Mouse (Mus musculus) spleen, postnatal 36 days (tissue): ENCODE data around the gene 1700012B07Rik.

ENCODE experiments used
- DNase-seq, 2 experiments: peaks; one replicate each; pipeline ENCODE4 v3.0.0; 2022; ENCODE audit warnings: low spot score in 2 of 2, mixed read lengths in 1 of 2

Gene 1700012B07Rik

DNA sequence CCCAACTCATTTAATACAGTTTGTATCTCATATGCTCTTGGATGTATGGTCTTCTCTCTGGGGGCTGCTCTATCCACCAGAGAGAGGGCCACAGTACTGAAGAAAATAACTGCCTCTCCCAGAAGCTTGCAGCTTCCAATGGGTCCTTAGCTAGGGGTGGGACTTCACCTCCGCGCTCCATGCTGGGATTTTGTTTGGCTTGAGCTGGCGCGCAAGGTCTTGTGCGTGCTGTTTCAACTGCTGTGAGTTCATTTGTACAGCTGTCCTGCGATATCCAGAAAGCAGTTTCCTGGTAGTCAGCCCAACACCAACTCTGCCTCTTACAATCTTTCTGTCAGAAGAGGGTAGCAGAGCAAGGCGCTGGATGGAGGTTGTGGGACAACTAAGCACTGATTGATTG, 18.5 kb upstream of the 1700012B07Rik start:
- DNase-seq: no peak

DNA sequence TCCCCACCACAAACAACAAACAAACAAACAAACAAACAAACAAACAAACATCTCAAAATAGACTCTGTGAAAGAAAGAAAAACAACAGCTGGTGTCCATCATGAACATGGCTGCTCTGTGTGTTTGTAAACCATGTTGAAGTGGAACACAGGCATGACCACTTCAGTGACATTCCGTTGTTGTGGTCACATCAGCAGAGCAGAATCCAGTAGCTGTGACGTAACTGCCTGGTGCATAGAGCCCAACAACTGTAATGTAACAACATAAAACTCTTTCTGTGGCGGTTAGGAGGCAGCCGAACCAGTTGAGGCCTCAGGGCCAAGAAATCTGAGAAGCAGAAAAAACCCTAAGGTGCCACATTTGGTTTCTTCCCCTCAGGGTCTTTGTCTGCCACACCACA, 17.8 kb upstream of the 1700012B07Rik start:
- DNase-seq: no peak

DNA sequence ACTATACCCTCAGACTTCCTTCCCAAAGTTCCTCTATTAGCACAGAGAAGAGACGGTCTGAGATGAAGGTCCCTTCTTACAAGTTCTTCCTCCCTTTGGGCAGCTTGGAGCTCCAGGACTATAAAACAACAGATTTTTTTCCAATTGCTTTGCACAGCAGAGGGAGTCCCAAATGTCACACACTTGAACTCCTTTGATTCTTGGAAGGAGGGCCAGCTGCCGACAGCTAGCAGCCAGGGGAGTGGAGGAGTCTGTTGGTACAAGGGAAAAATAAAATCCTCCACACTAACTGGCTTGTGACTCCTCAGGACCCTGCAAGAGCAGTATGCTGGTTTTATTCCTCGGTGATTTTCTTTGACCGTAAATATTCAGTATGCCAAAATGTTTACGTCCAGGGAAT, 16.6 kb upstream of the 1700012B07Rik start:
- DNase-seq: no peak

DNA sequence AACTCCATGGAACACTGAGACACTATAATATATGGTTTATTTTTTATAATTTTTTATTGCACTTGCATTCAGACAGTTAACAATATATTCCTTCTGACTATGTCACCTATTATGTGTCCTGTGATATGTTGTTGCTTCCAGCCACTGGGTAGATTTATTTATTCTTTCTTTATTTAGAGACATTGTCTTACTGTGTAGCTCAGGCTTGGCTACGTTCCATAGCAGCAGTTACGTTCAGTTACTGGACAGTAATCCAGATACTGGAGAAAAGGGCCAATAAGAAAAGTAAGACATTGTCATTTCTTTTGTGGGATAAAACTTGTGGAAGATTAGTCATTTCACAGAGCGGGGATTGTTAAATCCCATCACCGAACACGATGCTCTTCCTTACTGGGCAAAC, 2.5 kb upstream of the 1700012B07Rik start:
- no peak for DNase-seq

DNA sequence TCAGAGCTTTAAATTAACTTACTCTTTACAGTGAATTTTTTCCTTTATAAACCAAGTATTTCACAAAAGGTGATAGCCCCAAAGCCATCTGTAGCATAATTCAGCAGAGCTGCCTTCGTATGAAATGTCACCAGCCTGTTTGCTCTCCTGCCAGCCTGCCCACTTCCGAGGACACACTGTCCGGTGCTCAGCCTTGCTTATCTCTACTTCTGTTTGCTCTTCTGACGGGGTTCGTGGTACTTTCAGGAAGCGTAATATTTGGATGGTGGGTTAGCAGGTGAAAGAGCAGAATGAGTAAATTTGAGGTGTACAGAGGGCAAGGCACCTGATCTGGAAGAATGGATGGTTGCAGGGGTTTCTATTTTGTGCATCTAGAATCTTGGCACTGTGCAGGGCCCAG, 5.6 kb downstream of the 1700012B07Rik start:
- no peak for DNase-seq

- DNase-seq: no peak
These were observed 10.4 kb downstream of the 1700012B07Rik start for GRCm38 (mm10) chr11:109817405-109817804.

DNA sequence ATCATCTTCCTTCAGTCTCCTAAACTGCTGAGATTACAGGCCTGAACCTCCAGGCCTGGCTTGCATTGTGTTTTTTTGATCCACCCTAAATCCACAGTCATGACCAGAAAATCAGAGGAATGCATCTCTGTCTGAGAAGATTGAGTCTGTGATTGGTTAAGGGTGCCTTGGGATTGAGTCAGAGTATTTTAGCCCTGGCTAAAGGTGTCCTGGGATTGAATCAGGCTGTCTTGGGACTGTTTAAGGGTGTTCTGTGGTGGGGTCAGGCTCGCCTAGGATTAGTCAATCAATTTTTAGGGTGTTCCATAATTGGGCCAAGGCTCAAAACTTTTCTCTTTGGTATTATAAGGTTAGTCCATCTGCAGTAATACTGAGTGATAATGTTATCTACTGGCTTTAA, 10.9 kb downstream of the 1700012B07Rik start:
- no peak for DNase-seq

- no peak for DNase-seq
These were observed 16.1 kb downstream of the 1700012B07Rik start for GRCm38 (mm10) chr11:109811721-109812120.

DNA sequence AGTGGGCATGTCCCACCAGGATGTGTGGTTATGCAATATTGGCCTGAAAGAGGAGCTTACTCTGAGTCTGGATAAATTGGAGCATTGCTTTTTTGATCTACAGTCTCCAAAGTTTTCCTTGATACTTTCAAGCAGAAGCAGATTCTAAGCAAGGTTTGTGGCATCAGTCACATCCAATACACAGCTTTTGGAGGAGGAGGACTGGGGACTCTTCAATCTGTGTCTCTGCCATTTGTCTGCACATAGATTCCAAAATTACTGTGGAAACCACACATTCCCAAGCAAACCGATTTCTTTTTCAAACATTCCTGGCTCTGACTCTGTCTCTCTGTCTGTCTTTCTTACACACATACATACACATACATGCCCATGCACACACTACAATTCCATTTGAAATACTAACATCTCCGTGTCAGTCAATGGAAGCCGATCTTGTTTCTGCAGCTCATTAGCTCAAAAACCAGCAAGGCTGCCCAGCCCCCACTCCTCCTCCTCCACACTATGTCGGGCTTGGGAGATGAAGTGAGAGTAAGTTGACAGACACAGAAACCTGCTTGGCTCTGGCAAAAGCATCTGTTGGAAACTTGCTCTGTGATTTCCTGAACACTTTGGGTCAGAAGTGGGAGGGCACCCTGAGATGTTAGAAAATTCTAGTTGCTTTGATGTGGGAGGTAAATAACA, 18.5 kb downstream of the 1700012B07Rik start:
- no peak for DNase-seq

DNA sequence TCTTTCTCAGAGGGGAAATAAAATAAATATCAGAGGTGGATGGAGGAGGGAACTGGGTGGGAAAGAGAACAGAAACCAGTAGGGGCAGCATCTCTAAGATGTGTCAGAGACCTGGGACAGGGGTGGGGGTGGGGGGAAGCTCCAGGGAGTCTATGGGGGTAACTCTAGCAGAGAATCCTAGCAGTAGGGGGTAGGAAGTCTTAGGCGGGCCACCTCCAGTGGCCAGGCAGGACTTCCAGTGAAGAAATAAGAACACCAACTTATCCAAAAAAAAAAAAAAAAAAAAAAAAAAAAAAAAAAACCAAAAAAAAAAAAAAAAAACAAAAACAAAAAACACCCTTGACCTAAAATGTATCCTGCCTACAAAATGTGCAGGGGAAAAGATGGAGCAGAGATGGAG, 26.3 kb downstream of the 1700012B07Rik start:
- no peak for DNase-seq

DNA sequence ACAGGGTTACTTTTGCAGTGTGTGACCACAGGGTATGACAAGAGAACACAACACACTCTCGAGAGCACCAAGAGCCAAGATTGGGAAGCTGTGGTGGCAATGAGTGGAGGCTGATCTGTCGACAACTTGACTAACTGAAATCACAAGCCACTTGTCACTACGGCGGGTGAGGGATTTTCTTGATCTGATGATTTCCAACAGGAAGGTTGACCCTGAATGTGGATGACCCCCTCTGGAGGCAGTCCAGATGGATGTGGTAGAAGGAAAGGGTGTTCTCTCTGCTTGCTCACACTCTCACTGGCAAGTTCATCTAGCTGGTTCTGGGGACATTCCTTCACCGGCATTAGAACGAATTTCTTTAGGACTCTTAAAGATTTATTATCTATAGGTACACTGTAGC, 30.3 kb downstream of the 1700012B07Rik start:
- DNase-seq: no peak

DNA sequence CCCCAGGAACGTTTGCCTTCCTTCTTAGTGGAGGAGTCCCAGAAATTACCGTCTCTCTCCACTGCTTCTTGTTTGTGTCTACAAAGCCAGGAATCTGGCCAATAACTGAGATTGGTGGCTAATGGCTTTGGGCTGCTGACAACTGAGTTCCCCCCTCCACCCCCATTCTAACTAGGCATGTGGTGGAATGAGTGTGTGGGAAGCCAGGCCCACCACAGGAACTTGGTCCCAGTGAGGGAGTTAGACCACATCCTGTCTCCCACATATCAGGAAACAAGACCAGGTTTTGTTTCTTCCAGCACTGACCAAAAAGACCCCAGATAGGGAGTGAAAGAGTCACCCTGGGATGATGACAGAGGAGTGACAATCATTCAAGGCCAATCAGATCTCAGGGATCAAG, 32.3 kb downstream of the 1700012B07Rik start:
- DNase-seq: no peak

- no peak for DNase-seq
These were observed 34.3 kb downstream of the 1700012B07Rik start for GRCm38 (mm10) chr11:109793578-109793977.

DNA sequence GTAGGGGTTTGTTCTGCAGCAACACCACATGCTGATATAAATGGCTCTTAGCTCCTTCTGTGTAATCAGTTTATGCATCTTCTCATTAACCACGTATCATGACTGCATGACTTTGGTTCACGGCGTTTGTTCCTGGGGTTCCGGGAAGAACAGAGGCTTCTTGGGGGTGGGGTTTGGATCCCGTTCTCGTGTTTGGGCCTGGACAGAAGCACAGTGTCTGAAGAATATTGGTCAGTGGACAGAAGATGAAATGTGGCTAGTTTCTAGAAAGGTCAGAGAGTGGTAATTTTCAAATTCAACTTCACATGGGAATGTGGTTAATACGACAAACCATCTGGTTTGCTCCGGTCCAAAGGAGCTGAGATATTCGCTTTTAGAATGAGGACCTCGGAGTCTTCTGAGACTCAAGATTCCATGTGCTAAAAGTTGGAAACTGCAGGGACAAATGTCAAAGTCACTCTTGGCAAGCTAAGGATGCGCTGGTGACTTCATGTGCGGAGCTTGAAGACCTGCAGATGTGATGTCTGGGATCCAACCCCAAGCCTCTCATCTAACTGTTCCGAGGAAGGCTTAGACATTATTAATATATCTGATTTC, 35.3 kb downstream of the 1700012B07Rik start:
- DNase-seq: no peak

- no peak for DNase-seq
These were observed 35.9 kb downstream of the 1700012B07Rik start for GRCm38 (mm10) chr11:109791965-109792364.

DNA sequence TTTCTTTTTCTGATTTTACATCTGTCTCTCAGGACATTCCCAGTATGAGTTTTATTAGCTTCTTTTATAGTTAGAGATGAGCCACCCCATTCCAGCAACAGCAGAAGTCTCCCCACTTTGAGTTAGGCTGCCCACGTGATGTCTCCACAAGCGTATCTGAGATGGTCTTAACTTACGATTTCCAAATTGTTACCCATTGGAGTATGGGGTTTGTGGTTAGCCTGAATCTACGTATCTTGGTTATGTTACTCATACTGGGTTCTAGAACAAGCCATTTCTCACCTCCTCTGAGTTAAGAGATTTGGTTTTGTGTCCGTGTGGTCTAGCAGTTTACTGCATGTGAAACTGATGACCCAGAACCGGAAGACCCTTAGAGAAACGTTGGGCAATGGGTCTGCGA, 37.6 kb downstream of the 1700012B07Rik start:
- no peak for DNase-seq

GRCm38 (mm10) chr11:109785392-109785791, 42.5 kb downstream of the 1700012B07Rik start:
- no peak for DNase-seq

DNA sequence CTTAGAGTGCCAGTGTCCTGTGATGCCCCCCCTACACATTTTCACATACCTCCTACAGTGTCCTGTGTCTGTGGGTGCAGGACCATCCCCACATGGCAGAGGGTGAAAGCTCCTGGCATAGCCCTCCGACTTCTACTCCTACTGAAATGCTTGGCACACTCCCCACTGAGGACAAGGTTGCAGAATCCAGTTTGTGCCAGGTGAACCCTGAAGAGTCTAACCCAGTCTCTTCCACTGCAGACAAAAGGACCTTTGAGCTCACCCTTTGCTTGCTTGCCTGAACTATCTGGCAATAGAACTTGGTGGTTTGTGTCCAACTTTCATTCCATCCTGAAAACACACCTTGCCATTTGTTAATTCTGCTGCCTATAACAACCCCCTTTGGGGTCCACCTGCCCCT, 56.5 kb downstream of the 1700012B07Rik start:
- no peak for DNase-seq

DNA sequence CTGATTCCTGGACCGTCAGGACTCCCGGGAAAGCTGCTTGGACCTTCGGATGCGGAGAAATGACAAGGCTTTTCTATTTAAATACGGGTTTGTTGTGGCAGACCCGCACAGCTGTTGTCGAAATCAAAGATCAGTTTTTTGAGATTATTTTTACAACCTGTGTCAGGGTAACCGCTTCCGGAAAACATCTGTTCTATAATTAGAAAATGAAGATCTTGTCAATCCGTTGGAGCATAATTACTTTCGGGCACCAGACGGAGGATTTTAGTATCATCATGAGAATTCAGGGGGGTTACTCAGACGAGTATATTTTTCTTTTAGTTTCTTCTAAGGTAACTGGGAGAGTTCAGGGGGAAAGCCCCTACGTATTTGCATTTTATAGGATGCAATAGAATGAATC, 57.7 kb downstream of the 1700012B07Rik start:
- DNase-seq: no peak

- DNase-seq: no peak
These were observed 58.8 kb downstream of the 1700012B07Rik start for GRCm38 (mm10) chr11:109769091-109769490.

- no peak for DNase-seq
These were observed 67.8 kb downstream of the 1700012B07Rik start for GRCm38 (mm10) chr11:109760063-109760462.

DNA sequence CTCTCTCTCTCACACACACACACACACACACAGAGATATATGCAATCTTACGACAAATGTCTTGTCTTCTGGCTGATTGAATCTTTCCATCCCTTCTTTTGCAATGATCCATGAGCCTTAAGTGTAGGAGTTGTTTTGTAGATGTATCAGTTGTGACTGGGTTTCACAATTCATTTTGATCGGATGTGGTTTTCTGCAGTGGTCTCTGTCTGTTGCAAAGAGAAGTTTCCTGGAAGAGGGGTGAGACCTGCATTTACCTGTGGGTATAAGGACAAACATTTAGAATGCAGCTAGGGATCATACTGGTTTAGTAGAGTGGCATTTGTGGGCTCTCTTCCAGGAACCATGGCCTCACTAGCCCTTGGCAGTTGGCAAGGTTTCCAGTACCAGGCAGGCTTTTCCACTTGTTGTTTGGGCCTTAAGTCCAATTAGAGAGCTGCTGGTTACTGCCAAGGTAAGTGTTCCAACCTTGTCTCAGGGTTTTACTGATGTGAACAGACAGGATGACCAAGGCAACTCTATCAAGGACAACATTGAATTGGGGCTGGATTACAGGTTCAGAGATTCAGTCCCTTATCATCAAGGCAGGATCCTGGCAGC, 69.1 kb downstream of the 1700012B07Rik start:
- no peak for DNase-seq

- no peak for DNase-seq
These were observed 73.7 kb downstream of the 1700012B07Rik start for GRCm38 (mm10) chr11:109754105-109754602.
